Mouse (Mus musculus): ENCODE data around the gene Zfp518b. TPM values are rescaled to one million over a fixed set of nuclear protein-coding genes. Genes with fewer than 3 reads are reported as not detected.

The Zfp518b gene
- 5.5 and 6.9 TPM in 2 replicates for polyA plus RNA-seq (2015; fragmentation: Nextera tagmentation; extraction: Ambion mirVana)

GRCm38 (mm10) chr5:38684164-38684911 is at the start of gene Zfp518b:
Gene Zfp518b (minus strand): TSS chr5:38684826.

Other genes starting within 250 kb of the Zfp518b start
- 0.91 and 1.1 TPM in 2 replicates for gene Slc2a9, start 181.7 kb downstream of the Zfp518b start, polyA plus RNA-seq (2015; fragmentation: Nextera tagmentation; extraction: Ambion mirVana)
- 89.4 and 105 TPM in 2 replicates for gene Wdr1, start 121.6 kb downstream of the Zfp518b start, polyA plus RNA-seq (2015; fragmentation: Nextera tagmentation; extraction: Ambion mirVana)
- not detected in 2 replicates for gene Clnk, start 192.0 kb upstream of the Zfp518b start, polyA plus RNA-seq (2015; fragmentation: Nextera tagmentation; extraction: Ambion mirVana)